Comparison of ENCODE assay signal across 17 mouse cellular contexts in the genomic region with DNA sequence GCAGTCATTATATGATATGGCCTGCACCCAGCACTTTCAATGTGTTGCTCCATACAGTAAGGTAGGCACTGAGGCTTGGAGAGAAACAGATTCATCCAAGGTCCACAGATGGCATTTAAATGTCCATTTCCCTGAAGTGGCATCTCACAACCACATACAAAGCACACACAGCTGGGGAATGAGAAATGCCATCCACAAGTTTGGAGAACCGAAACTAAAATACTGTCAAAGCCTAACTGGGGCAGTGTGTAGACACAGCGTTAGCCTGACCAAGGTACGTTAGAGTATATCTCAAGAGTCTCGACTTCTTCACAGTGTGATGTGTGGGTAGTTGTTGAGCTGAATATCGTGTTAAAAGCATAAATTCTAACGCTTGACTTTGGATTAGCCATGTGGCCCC.
"Had no signal": no experiment of that assay in that cellular context is flagged by ENCODE, and none has a peak within 500 bp of the region (broad histone marks: within the 10 kb centered on the region; RNA-seq: fewer than 3 reads in every experiment).

No protein-coding gene starts in this region.

- H3K27me3 ChIP-seq: midbrain, embryonic 12.5 days; neural tube, embryonic 13.5 days; neural tube, embryonic 15.5 days; stomach, embryonic 15.5 days had no signal

- H3K27ac ChIP-seq: liver, embryonic 14.5 days; neural tube, embryonic 13.5 days; neural tube, embryonic 15.5 days; stomach, embryonic 15.5 days; stomach, postnatal 0 days had no signal

- H3K4me1 ChIP-seq: stomach, embryonic 15.5 days had no signal

- H3K4me2 ChIP-seq: lung, embryonic 14.5 days; midbrain, embryonic 12.5 days; neural tube, embryonic 13.5 days; neural tube, embryonic 15.5 days; stomach, embryonic 15.5 days had no signal

- H3K36me3 ChIP-seq: midbrain, embryonic 12.5 days; neural tube, embryonic 13.5 days; neural tube, embryonic 15.5 days; stomach, embryonic 15.5 days had no signal

- H3K4me3 ChIP-seq: midbrain, embryonic 12.5 days; myocyte; neural tube, embryonic 13.5 days; neural tube, embryonic 15.5 days; stomach, embryonic 15.5 days had no signal

- DNase-seq: lung, adult 18-20 months; lung, embryonic 14.5 days; lung, postnatal 10 days; lung, postnatal 4 days; midbrain, embryonic 14.5 days; right cerebral cortex, postnatal 14 days; thymus, adult 2 months; thymus, postnatal 25 days; thymus, postnatal 4 days had no signal

- ATAC-seq: midbrain, embryonic 16.5 days had no signal

- H3K9ac ChIP-seq: liver, embryonic 14.5 days; lung, embryonic 14.5 days; midbrain, embryonic 12.5 days; neural tube, embryonic 13.5 days; neural tube, embryonic 15.5 days; stomach, embryonic 15.5 days had no signal

- H3K9me3 ChIP-seq: midbrain, embryonic 12.5 days; neural tube, embryonic 13.5 days; neural tube, embryonic 15.5 days; stomach, embryonic 15.5 days had no signal
